In genomic region chr9:118669696-118670095, GRCm38 (mm10) we compare ENCODE assay signal across 25 mouse cellular contexts.
DNase-seq lines count a peak whose midpoint lies in the region; ATAC-seq and TF ChIP-seq lines count a peak whose summit lies in the region.
"Had no signal": no experiment of that assay in that cellular context is flagged by ENCODE, and none has a peak within 500 bp of the region (broad histone marks: within the 10 kb centered on the region; RNA-seq: fewer than 3 reads in every experiment).

No protein-coding gene starts in this region.

- H3K4me1 ChIP-seq in liver, embryonic 15.5 days (replicated peaks), result no peaks in the 10 kb centered on the region
- H3K4me1 ChIP-seq: forebrain, embryonic 13.5 days; hindbrain, embryonic 15.5 days; limb, embryonic 13.5 days; neural tube, embryonic 12.5 days had no signal

- no peaks in the 10 kb centered on the region for H3K9me3 ChIP-seq in liver, embryonic 15.5 days (replicated peaks)
- H3K9me3 ChIP-seq: hindbrain, embryonic 15.5 days; neural tube, embryonic 12.5 days had no signal

- no peak overlapping the region for H3K4me3 ChIP-seq in liver, embryonic 15.5 days (replicated peaks)
- H3K4me3 ChIP-seq in left cerebral cortex, adult 2 months, result no peak overlapping the region
- H3K4me3 ChIP-seq: forebrain, embryonic 13.5 days; heart, adult 2 months; hindbrain, embryonic 15.5 days; limb, embryonic 13.5 days; neural tube, embryonic 12.5 days had no signal

- DNase-seq in liver (no peak), adipocyte (ENCODE audit: low spot score) (no peak)
- peak; percentile 59 for DNase-seq in CD4-positive helper T cell, adult 2 months (ENCODE audit: low read depth, low spot score)
- peak; percentile 63 for DNase-seq in naive thymus-derived CD4-positive, alpha-beta T cell, adult 2 months (ENCODE audit: low read depth)
- no peak for DNase-seq in thymus, postnatal 36 days
- DNase-seq in left cerebral cortex, adult 2 months (ENCODE audit: extremely low spot score in 1 of 2, low spot score in 2 of 2), result no peak
- DNase-seq: adrenal gland, postnatal 25 days; cerebellum, adult 18-20 months; cerebellum, postnatal 36 days; gastrocnemius, postnatal 10 days; heart, adult 2 months; heart, postnatal 4 days; kidney, adult 18-20 months; lung, adult 2 months; lung, postnatal 36 days; thymus, postnatal 25 days had no signal

- ATAC-seq in liver, embryonic 15.5 days (ENCODE audit: insufficient read depth), result peak; percentile 38; the same call in 1 of the 2 replicates
- ATAC-seq in common myeloid progenitor, adult 5-6 weeks (replicated peaks; ENCODE audit: low read depth, poor library complexity, severe bottlenecking), result peak; percentile 49
- ATAC-seq: forebrain, embryonic 13.5 days; Patski had no signal

- intact Hi-C loops in left cerebral cortex, adult 2 months (cut with DNase I), result no loop called here

- H3K27me3 ChIP-seq in liver, embryonic 15.5 days, result no peaks in the 10 kb centered on the region
- H3K27me3 ChIP-seq: forebrain, embryonic 13.5 days; hindbrain, embryonic 15.5 days; limb, embryonic 13.5 days; neural tube, embryonic 12.5 days; Patski had no signal

- no peak overlapping the region for H3K9ac ChIP-seq in liver, embryonic 15.5 days
- H3K9ac ChIP-seq: forebrain, embryonic 13.5 days; hindbrain, embryonic 15.5 days; limb, embryonic 13.5 days; neural tube, embryonic 12.5 days had no signal

- no peaks in the 10 kb centered on the region for H3K36me3 ChIP-seq in liver, embryonic 15.5 days (replicated peaks)
- H3K36me3 ChIP-seq: neural tube, embryonic 12.5 days had no signal

- H3K4me2 ChIP-seq in liver, embryonic 15.5 days, result no peak overlapping the region
- H3K4me2 ChIP-seq: forebrain, embryonic 13.5 days; hindbrain, embryonic 15.5 days; limb, embryonic 13.5 days; midbrain, embryonic 11.5 days; neural tube, embryonic 12.5 days had no signal

- WGBS in liver, embryonic 15.5 days (ENCODE audit: insufficient replicate concordance), result 25% methylated on average over 3 of the region's 3 CpGs

- no peak overlapping the region for H3K27ac ChIP-seq in liver, embryonic 15.5 days (replicated peaks)
- no peak overlapping the region for H3K27ac ChIP-seq in left cerebral cortex, adult 2 months
- H3K27ac ChIP-seq: forebrain, embryonic 13.5 days; heart, adult 2 months; hindbrain, embryonic 15.5 days; kidney, postnatal 0 days; limb, embryonic 13.5 days; neural tube, embryonic 12.5 days had no signal

- no peak for TF ChIP-seq CTCF in left cerebral cortex, adult 2 months (IDR thresholded peaks at IDR 0.05)

Comparison
In these comparisons a context has a peak if more than half of its experiments do, and no peak if none do; other contexts are left out.
1. DNase-seq: peak in CD4-positive helper T cell, adult 2 months (single experiment) and naive thymus-derived CD4-positive, alpha-beta T cell, adult 2 months (single experiment); none in liver (single experiment), adipocyte (single experiment), thymus, postnatal 36 days (0 of 2) and left cerebral cortex, adult 2 months (0 of 2).